Mouse (Mus musculus) liver, adult (tissue): ENCODE measurements around the gene Incenp.

Source experiments
- GATA4 ChIP-seq: IDR thresholded peaks from 2 replicates; pipeline ENCODE4 v1.6.1; 2014; ENCODE audit warnings: mild to moderate bottlenecking, low read length; ENCODE audit not compliant: insufficient replicate concordance

Incenp gene

DNA sequence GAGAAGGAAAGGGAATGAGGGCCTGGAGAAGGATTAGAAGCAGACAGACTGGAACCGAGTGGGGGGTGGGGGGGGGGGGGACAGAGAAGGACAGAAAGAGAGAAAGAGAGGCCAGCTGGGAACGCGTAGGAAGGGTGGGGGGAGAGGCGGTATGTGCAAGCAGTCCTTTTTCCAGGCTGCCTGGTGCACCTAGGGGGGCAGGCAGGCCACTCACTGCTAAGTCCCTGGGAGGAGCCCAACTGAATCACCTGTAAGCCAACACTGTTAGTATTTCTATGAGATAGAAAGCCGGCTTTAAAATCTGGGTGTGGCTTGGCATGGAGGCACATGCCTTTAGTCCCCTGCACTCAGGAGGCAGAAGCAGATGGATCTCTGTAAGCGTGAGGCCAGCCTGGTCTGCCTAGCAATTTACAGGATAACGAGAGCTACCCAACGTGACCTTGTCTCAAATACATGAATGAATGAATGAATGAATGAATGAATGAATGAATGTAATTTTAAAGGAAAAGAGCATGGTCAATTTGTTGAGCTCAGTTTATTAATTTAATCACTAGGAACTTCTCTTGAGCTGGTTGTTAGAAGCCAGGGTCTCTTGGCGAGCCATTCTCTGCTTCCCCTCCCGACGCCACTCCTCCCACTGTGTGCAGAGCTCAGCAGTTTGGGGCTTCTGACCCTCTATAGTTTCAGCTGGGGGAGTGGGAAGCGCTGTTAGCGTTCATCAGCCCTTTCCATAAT, 24.9 kb upstream of the Incenp start:
- no peak for TF ChIP-seq GATA4

DNA sequence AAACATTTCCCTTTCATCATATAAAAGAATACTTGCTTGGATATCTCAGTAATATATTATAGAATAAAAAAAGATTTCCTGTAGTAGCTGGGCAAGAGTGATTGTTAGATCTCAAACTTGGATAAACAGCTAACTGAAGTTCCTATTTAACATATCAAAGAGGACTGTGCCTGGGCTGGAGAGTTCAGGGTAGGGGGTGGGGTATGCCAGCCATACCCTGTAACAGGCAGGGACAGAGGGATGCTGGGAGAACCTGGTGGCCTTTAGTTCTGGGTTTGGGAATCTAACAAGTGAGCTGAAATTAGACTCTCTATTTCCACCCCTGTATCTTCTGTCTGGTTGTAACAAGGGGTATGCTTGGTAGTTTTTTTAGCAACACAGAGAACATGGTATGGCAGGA, 23.7 kb upstream of the Incenp start:
- TF ChIP-seq GATA4 = no peak

DNA sequence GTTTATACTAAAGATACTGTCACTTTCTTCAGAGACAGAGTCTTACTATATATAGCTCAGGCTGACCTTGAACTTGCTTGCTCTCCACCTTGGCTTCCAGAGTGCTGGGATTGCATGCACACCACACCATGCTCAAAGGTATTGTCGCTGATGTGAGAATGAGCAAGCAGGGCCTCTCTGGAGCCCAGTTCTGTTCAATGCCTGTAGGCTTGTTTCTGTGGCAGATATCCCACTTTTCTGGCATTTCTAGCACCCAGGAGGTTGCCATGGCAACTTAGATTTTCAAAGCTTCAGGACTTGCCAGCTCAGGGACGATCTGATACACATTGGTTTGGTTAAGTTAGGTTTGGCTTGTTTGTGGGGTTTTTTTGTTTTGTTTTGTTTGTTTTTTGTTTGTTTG, 22.9 kb upstream of the Incenp start:
- no peak for TF ChIP-seq GATA4

DNA sequence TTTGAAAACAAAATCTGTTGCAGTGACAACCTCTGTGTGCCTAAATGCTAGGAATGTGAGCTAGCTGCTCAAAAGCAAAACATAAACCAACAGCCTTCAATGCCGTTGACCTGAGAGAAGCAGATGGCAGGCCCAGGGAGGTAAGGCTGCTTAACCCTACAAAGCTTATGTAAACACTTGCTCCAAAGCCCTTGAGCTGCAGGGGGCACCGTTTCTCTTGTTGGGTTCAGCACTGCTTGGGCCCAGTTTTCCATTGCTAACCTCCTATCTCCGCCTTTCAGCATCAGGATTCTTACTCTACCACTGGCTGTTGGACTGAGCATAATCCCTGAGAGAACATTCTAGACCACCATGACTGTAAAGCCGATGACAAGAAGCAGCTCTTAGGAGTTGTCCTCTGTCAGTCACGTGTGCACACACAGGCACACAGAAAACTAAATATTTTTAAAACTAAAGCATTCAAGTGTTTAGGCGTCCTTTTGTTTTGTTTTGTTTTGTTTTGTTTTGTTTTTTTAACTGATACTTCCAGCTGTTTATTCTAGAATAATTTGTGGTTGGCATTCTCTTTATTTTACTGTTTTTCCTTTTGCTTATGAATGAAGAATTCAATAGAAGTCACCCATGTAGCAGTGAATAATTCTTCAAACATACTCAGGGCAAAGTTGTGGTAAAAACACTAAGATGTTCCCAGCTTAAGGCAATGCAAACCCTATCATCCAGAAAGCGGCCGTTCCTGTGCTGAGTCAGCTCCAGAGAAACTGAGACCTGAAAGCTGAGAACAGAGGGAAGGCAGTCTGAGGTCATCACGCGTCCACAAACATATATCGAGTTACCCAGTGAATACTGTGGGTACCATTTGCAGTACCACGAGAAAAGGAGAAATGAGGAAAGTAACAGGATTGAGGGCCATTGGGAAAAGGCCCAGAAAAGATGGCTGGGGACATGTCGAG, 21.8 kb upstream of the Incenp start:
- no peak for TF ChIP-seq GATA4

DNA sequence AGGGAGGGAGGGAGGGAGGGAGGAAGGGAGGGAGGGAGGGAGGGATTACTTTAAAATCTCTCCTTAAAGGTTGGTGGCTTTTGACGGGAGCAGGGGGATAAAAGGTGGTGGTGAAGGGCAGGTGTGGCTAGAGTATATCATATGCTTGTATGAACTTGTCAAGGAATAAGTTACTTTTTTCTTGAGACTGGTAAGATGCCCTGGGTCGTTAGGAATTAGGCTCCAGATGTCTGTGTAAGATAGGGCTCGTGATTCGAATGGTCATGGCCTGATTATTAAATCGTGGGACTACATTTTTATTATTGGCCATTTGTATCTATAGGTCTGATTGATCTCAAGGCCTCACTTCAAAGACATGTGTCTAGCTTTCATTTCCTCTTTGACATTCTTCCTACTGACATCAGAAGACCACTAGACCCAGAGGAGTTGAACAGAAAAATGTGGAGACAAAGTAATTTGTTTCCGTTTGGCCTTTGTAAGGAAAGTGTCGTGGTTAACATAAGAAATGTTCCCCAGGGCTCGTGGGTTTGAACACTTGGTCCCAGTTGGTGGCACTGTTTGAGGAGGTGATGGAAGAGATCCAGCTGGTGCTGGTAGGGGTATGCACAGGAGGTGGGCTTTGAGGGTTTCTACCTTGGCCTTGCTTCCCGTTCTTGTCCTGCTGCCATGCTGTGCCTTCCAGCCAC, 19.0 kb upstream of the Incenp start:
- TF ChIP-seq GATA4 = no peak

DNA sequence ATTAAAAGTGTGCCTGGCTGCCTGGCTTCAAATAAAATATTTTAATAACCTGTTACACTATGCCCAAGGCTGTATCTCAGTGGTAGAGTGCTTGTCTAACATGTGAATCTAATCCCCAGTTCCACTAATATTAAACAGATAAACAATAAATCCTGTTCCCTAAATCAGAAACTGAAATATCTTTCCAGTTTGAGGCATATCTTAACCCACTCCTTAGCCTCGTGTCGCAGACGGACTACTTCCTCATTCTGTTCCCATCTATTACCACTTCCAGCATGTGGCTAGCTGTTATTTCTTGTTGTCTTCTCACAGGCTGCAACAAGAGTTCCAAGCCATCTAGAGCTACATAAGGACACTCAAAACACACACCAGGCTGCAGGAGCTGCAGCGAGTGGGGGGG, 18.4 kb upstream of the Incenp start:
- TF ChIP-seq GATA4 = no peak

DNA sequence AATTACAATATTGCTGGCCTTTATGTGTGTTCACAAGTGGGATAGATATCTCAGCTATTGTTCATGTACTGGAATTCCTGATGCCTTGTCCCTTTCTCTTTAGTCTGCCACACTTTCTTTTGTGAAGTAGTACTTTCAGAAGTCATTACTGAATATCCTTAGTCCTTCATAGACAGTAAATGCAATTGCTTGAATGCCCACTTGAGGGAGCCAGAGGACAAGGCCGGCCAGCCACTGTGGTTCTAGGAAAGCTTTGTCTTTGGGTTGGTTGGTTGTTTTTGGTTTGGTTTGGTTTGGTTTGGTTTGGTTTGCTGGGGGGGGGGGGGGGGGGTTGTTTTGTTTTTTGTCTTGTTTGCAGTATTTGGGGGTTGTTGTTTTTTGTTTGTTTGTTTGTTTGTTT, 16.6 kb upstream of the Incenp start:
- no peak for TF ChIP-seq GATA4

DNA sequence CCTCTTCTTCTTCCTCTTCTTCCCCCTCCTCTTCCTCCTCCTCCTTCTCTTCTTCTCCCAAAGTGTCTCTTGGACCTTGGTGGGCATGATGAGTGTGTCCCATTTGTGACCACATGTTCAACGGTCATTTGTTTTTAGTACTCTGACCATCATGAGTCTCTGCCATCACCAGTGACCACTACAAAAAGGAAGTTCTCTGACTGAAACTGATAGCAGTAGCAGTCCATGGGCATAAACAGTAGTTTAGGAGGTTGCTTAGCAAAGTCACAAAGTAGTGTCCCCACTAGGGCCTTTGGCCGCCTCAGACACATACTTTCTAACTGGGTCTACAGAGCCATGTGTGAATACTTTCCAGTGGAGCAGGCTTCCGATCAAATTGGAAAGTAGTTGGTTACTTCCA, 15.0 kb upstream of the Incenp start:
- no peak for TF ChIP-seq GATA4

DNA sequence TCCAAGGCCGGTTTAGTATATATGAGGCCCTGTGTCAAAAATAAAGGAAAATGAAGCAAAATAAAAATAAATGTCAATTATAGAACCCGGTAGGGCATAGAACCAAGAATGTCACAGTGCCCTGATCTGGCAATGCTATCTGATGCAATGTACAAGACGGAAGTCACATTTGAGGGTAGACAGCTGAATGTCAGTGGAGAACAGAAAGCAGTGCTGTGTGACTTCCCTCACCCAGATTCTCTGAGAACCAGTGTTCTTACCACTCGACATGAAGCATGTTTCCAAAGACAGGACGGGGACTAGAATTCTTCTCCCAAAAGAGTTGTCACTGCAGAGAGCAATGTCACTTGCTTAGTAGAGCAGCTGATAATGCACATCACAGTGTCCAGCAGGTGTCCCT, 14.4 kb upstream of the Incenp start:
- no peak for TF ChIP-seq GATA4

DNA sequence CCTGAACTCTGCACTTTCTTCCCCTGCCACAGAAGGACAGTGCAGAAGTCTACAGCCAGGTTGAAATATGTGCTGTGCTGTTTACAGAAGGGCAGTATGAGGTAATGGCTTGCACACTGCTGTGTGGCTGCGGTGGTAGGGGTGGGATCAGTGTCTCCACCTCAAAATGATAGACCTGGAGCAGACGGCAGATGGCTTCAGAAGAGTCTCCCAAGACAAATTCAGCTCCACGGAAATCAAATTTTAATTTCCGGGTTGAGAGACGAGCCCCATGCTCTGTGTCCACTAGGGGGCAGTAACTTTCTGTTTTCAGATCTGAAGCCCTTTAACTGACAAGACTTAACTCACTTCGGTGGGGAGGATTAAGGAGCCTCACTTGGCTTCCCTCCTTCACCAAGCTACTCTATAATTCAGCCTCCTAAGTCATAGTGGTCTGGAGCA, 12.0 kb upstream of the Incenp start:
- TF ChIP-seq GATA4 = no peak

DNA sequence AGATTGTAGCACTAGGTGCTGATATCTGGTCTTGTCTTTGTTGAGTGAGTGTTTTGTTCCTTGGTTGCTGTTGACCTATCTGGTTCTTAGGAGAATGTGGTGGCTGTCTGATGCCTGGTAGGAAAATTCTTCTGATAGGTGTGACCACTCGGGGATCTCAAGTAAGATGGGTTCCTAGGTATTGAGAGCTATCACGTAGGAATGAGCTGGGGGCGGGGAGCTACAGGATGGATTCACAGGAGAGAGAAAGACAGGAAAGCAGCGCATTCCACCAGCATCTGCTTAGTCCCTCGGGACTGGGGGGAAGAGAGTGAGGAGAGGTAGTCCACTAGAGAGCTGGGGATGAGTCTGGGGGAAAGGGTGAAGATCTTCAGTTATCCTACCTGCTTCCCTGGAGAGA, 10.0 kb upstream of the Incenp start:
- no peak for TF ChIP-seq GATA4

DNA sequence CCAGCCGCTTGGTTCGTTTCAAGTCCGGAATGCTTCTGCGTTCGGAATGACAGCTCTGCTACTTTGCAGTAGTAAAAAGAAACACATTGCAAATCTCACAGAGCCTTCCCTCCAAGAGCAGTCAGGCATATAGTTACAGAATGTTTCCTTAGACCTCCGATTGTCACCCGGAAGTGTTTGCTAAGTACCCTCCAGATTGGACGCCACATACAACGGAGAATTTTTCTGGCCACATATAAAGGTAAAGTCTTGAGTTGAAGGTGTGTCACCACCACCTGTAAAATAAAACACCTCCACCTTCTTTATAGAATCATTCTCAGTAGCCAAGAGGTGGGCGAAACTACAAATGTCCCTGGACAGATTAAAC, 412 bp upstream of the Incenp start:
- TF ChIP-seq GATA4 = no peak

DNA sequence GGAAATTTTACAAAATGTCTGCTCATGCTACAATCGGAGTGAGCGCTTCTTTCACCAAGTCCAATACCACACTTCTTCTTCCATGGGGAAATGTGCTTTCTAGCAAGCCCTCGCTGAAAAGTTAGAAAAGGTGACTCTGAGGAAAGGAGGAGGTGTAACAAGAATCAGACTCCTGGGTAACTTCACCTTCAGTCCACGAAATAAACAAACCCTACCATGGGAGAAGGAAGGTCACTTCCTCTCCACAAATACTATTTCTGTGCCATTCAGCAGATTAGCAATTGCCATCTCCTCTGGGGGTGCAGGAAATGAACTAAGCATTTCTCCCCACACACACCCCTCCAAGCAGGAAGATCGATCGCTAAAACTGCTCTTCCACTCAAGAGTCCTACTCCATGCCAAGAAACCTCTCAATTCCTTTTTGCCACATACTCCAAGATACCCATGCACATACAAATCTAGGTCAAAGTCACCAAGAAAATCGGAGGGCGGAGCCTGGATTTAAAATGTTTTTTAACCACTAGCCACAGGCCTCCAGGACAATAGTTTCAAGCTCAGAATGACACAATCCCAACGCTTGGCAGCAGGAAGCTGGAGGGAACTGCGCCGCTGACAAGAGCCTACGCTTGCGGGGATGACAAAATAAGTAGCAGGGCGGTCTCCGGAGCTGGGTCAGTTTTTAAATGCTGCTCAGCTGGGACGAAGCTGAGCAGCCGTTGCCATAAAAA, 848 bp downstream of the Incenp start:
- TF ChIP-seq GATA4 = no peak

DNA sequence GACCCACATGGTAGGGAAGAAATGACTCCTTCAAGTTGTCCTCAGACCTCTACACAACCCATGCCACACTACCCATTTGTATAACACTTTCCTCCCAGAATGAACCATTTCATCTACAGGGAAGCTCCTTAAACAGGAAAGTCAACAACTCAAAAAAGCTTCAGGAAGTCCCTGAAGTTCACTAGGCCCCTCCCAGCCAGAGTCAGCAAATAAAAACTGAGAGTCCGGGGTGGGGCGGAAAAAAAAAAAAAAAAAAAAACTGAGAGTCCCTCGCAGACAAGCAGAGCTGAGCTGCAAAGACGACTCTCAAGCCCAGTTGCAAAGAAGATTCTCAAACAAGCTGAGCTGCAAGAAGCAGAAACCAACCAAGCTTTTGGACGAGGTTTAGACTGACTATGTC, 3.3 kb downstream of the Incenp start:
- no peak for TF ChIP-seq GATA4

DNA sequence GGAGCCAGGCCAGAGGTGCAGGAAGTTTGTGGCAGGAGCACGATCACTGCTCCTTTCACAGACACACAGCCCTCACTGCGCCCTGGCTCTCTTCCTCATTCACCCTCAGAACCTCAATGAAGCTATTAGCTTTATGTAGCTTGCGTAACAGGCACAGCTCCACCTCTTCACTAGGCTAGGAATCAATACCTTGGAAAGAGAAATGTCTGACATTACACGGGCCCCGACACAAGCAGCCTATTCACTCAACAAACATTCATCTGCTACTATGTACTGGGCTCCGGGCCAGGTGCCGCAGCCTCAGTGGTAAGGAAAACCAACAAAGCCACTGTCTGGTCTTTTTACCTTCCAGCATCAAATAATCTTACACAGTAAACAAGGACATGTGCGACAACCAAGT, 12.6 kb downstream of the Incenp start:
- no peak for TF ChIP-seq GATA4
